Mouse (Mus musculus) adrenal gland, adult 2 months (tissue): Measurements from ENCODE around the gene Rpl21. TPM values are rescaled to one million over a fixed set of nuclear protein-coding genes. Genes with fewer than 3 reads are reported as not detected.

Source experiments
- DNase-seq: peaks from one replicate; pipeline ENCODE4 v3.0.0; 2021
- polyA plus RNA-seq: library from polyadenylated mRNA; depleted of rRNA; stranded (reverse); fragments of >200 nt; gene quantifications from 2 replicates; pipeline ENCODE4 v1.2.3, GENCODE M21; 2012
- total RNA-seq, 2 experiments: library from RNA; stranded (reverse); gene quantifications; 2 replicates each; pipeline ENCODE4 v1.2.3; 2021

Rpl21 gene
- total and polyA plus RNA-seq, 3 experiments = 5.3 to 315 (median 308) TPM

DNA sequence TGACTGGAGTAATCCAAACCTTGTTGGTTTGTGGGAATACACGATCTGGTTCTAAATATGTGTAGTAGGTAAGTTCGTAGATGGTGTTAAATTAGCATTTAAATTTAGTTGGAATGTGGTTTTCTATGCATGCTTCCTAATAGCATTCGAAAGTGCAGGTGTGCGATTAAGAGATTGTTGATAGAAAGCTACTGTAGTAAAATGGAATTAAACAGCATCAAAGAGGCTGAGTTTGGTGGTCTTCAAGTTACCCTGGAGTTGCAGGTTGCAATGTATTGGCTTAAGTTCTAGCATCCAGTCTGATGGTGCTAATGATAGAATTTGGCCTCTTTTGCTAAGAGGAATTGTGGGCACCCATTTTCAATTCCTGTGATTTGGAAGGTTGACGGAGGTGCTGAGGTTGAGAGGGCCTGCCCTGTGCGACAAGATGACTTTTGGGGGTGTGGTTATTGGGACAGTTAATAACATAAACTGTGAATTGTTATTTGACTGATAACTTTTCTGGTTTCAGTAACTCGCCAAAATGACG, 1.0 kb downstream of the Rpl21 start:
- no peak for DNase-seq

DNA sequence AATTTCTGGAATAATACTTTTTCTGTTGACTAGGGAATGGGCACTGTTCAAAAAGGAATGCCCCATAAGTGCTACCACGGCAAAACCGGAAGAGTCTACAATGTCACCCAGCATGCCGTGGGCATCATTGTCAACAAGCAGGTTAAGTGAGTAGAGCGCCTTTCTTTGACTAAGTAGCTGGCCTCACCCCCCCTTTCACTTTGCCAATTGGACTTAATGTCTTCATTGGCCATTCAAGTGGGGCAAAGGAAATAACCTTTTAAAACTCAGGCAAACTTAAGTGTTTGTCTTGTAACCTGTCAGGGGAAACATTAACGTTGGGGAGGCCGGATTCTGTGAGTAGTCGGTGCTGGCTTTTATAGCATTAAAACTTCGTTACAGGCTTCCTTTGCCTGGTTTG, 2.3 kb downstream of the Rpl21 start:
- DNase-seq = no peak

DNA sequence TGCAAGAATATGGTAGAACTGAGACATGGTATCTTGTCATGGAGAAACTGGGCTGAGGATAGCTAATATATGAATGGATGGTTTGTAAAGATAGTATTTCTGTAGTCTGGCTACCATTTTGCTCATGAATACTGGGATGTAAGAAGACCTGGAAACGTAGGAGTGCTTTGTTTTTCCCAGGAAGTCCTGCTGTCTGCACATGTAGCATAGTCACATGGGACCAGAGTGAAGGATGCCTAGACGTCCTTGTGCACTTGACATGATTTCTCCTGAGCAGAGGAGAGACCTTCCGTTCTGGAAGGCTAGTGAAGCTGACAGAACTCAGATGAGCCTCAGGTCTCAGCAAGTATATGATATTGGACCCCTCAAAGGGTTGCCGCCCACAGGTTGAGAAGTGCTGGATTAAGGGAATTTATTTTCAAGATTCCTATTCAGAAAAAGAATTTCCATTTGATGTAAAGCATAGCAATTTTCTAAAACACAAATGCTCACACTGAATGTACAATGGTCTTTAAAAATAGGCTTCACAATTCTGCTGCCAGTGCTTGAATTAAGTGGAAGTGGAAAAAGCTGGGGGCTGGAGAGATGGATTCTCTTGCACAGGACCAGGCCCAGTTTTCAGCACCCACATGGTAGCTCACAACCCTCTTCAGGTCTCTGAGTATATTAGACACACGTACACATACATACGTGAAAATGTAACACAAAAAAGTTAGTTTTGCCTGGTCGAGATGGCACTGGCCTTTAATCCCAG, 5.5 kb downstream of the Rpl21 start:
- DNase-seq = no peak

DNA sequence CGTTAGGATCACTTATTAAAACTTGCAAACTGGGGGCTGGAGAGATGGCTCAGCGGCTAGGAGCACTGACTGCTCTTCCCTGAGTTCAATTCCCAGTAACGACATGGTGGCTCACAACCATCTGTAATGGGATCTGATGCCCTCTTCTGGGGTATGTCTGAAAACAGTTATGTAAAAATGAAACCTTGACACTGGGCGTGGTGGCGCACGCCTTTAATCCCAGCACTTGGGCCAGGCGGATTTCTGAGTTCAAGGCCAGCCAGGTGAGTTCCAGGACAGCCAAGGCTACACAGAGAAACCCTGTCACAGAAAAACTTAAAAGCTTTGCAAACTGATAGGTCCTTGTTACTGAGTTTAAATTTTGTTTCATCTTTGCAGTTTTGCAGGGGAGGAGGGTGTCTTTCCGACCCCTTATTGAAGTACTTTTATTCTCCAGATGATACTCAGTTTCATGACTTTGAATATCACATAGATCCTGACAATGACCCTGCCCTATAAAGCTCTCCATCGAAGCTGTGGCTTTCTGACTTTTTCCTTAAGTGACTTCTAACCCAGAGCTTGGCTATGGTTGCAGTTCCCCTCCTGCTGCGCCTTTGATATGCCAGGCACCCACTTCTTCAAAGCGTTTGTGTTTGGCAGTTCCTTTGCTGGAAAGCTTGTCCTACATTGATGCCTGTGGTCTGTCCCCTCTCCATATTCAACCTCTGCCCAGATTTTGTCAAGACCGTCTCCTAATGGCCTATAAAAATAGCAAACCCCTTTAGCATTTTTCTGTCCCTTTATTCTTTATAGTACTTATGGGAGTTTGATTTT, 6.4 kb downstream of the Rpl21 start:
- no peak for DNase-seq

DNA sequence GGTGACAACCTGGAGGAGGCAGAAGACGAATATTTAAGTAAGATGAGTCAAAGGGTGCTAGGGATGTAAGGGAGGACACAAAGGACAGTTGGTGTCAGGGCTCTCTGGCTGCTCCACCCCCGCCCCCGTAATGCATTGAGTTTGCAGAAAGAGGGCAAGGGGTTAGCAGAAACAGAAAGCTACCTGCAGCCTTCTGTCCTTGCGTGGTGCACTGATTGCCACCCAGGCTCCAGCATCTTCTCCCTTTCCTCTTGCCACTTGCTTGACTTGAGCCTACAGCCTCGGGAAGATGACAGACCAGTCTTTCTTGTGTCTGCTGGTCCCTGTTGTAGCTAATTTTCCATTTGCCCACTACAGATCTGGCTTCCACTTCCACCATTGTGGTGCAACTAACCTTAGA, 7.1 kb downstream of the Rpl21 start:
- no peak for DNase-seq

- DNase-seq = no peak
Observed at GRCm38 (mm10) chr5:146840422-146840821, 7.7 kb downstream of the Rpl21 start.

DNA sequence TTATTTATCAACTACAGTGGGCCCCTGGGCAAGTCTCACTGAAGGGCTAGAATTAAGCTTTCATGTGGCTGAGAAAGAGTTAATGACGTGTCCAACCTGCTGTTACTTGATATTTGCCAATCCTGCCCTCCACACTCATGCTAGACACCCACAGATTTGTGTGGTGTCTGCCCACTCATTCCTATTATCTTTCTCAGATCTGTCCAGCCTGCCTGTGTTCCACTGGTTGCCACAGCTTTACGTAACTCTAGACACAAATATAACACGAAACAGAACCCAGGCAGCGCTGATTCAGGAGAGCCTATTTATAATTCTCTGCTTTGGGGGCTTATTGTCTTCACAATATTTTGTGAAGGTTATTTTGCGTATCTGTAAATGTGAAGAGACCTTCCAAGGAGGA, 8.6 kb downstream of the Rpl21 start:
- no peak for DNase-seq

- no peak for DNase-seq
Observed at GRCm38 (mm10) chr5:146841996-146842395, 9.3 kb downstream of the Rpl21 start.

DNA sequence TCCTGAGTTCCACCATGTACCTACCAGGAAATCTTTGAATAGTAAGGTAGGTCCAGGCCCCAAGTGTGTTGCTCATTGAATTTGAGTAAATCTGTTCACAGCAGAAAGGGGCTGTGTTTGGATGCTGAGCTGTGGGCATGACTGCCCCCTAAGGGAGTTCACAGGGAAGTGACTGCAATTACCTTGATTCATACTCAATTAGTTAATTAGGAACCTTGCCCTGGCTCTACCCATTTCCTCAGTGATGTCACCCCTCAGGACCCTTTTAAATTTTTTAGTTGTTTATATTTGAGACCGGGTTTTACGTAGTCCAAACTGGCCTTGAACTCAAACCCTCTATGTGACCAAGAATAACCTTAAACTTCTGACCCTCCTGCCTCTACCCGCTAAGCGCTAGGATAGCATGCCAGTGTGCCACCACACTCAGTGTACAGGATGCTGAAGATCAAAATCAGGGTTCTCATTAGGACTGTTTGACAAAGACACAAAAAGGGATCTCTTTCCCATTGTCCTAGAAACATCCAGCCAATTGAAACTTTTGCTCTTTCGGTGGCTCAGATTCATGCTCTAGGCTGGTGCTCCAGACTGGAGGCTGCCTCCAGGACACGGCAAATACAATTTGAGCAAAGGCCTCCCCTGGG, 11.7 kb downstream of the Rpl21 start:
- no peak for DNase-seq

GRCm38 (mm10) chr5:146844945-146845365, 12.3 kb downstream of the Rpl21 start, which contains the start of gene Rasl11a:
TSS of gene Rasl11a (plus strand) at chr5:146845071.
- DNase-seq = peak; percentile 96

- DNase-seq = no peak
Observed at GRCm38 (mm10) chr5:146846489-146846888, 13.8 kb downstream of the Rpl21 start.

GRCm38 (mm10) chr5:146848936-146849582, 16.4 kb downstream of the Rpl21 start:
- no peak for DNase-seq

GRCm38 (mm10) chr5:146856106-146856505, 23.4 kb downstream of the Rpl21 start:
- DNase-seq = no peak

DNA sequence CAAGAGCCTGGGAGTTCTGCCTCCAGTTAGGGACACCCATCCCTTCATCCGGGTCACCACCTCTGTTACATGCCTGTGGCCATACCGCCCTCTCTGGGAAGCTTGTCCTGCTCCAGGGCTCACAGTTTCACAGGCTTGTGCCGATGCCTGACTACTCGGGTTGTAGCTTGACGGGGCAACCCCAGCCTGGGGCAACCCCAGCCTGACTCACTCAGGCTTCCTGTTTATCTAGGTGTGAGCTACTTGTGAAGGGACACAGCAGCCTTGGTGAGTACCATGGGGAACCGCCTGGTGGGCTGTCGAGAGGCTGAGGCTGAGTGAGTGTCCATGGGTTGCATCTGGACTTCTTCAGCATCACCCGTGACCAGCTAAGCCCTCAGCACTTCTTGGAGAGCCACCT, 24.9 kb downstream of the Rpl21 start:
- DNase-seq = no peak

GRCm38 (mm10) chr5:146858772-146859171, 26.1 kb downstream of the Rpl21 start:
- no peak for DNase-seq

- DNase-seq = no peak
Observed at GRCm38 (mm10) chr5:146859246-146859645, 26.6 kb downstream of the Rpl21 start.

DNA sequence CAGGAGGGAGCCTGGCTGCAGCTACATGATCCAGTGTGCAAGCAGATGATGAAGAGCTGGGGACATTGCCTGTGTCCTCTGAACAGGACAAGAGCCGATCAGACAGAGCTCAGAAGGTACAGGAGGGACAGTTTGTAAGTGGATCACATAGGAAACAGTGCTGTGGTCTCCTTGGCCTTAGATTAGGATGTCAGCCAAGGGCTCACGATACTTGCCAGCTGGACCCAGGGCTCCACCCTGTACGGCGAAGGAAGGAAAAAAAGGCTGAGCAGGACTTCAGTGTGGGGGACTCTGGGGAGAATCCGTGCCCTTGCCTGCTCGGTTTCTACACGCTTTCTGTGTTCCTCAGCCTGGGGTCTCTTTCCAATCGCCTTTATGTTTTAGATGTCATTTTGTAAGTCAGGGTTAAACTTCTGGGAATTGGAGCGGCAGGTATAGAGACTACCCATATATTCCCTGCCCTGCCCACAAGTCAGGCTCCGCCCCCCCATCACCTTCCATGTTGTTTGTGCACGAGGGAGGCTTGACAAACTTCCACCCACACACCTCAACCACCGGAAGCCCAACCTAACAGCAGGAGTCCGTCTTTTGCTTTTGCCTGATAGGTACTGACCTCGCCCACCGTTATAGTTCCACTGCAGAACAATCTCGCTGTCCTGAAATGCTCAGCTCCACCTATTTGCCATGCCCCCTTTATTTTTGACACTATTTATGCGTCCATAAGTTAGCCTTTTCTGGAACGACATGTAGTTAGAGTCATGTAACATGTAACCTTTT, 27.7 kb downstream of the Rpl21 start:
- DNase-seq = no peak

GRCm38 (mm10) chr5:146861588-146861987, 28.9 kb downstream of the Rpl21 start:
- DNase-seq = no peak

DNA sequence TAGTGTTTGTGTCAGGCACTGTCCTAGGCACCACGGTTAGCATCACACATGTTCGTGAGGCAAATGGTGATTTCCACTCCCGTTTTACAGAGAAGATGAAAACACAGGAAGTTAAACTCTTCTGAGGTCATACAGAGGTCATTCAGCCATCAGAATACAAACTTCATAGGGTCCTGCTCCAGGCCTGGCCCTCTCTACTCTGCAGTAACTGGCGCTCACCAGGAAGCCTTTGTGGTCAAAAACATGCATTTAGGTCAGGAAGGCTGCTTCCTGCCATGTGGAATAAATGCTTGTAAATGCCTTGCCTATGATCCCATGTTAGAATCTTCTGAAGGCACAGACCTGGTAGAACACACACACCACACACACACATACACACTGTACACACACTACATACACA, 32.8 kb downstream of the Rpl21 start:
- DNase-seq = no peak

DNA sequence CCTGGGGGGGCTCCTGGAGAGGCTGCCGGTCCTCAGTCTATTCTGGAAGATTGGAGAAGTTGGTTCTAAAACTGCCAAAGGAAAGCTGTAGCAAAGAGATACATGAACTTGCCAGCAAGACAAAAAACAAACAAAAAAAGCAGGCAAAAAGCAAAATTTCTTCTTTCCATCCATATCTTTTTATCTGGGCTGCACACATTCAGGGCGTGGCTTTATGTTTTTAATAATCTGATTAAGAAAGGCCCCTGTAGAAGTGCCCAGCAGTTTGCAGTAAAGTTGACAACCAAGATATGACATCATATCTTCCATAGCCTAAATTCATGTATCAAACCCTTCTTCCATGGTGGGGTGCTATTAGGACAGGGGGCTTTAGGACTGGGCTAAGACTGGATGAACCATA, 33.6 kb downstream of the Rpl21 start:
- no peak for DNase-seq

DNA sequence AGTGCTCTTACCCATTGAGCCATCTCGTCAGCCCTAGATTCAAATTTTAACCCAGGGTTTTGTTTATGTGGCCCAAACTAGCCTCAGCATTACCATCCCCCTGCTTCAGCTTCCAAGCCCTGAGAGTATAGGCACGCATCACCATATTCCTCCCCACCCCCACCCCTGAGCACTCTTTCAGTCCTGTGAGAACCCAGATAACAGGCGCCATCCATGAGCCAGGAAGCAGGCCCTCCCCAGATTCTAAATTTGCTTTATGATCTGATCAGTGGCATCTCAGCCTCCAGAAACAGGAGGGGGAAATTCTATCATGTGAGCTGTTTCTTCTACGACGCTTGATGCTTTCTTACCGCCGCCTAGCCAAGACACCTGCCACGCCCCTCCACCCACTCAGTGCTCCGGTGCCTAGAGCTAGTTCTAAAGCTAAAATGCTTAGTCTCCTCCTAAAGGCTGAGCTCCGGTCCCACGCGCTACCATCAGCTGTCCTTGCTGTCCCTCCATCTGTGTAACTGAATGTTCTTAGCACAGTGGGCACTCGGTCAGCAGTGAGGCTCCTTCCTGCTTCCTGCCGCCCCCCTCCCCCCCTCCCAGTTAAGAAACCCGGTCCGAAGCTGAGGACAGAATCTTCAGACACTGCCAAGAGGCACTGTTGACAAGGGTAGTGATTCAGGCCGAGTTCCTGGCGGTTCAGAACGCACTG, 34.7 kb downstream of the Rpl21 start:
- DNase-seq = peak; percentile 15
